Mouse (Mus musculus): ENCODE data around the gene Epha1.

Epha1 gene

GRCm38 (mm10) chr6:42355366-42355765 is 17.7 kb downstream of the Epha1 start:
- in situ Hi-C loops (cut with MboI; ENCODE audit: low sequenced_read_pairs) = no loop called here

GRCm38 (mm10) chr6:42354076-42355019 is 18.7 kb downstream of the Epha1 start:
- in situ Hi-C loops (cut with MboI; ENCODE audit: low sequenced_read_pairs) = no loop called here

GRCm38 (mm10) chr6:42353180-42353579 is 19.9 kb downstream of the Epha1 start:
- in situ Hi-C loops (cut with MboI; ENCODE audit: low sequenced_read_pairs) = no loop called here

GRCm38 (mm10) chr6:42352486-42352846 is 20.6 kb downstream of the Epha1 start:
- in situ Hi-C loops (cut with MboI; ENCODE audit: low sequenced_read_pairs) = no loop called here

- in situ Hi-C loops (cut with MboI; ENCODE audit: low sequenced_read_pairs) = no loop called here
These were observed 21.1 kb downstream of the Epha1 start for GRCm38 (mm10) chr6:42351776-42352485.

GRCm38 (mm10) chr6:42350968-42351775 is 21.9 kb downstream of the Epha1 start:
- in situ Hi-C loops (cut with MboI; ENCODE audit: low sequenced_read_pairs) = no loop called here

GRCm38 (mm10) chr6:42350021-42350967 is 22.8 kb downstream of the Epha1 start:
- in situ Hi-C loops (cut with MboI; ENCODE audit: low sequenced_read_pairs) = no loop called here

- in situ Hi-C loops (cut with MboI; ENCODE audit: low sequenced_read_pairs) = no loop called here
These were observed 23.5 kb downstream of the Epha1 start, which contains the start of gene Zyx for GRCm38 (mm10) chr6:42349426-42350020. Zyx (plus strand) TSS chr6:42349630.

- in situ Hi-C loops (cut with MboI; ENCODE audit: low sequenced_read_pairs) = no loop called here
These were observed 24.1 kb downstream of the Epha1 start for GRCm38 (mm10) chr6:42349006-42349425.

GRCm38 (mm10) chr6:42348281-42349005 is 24.6 kb downstream of the Epha1 start:
- in situ Hi-C loops (cut with MboI; ENCODE audit: low sequenced_read_pairs) = no loop called here

GRCm38 (mm10) chr6:42344255-42344654 is 28.8 kb downstream of the Epha1 start:
- in situ Hi-C loops (cut with MboI; ENCODE audit: low sequenced_read_pairs) = no loop called here

GRCm38 (mm10) chr6:42343361-42344120 is 29.5 kb downstream of the Epha1 start:
- in situ Hi-C loops (cut with MboI; ENCODE audit: low sequenced_read_pairs) = no loop called here

GRCm38 (mm10) chr6:42342171-42342570 is 30.9 kb downstream of the Epha1 start:
- in situ Hi-C loops (cut with MboI; ENCODE audit: low sequenced_read_pairs) = no loop called here

- in situ Hi-C loops (cut with MboI; ENCODE audit: low sequenced_read_pairs) = no loop called here
These were observed 33.1 kb downstream of the Epha1 start for GRCm38 (mm10) chr6:42339981-42340380.

GRCm38 (mm10) chr6:42339189-42339588 is 33.9 kb downstream of the Epha1 start:
- in situ Hi-C loops (cut with MboI; ENCODE audit: low sequenced_read_pairs) = no loop called here

GRCm38 (mm10) chr6:42330946-42331345 is 42.1 kb downstream of the Epha1 start:
- in situ Hi-C loops (cut with MboI; ENCODE audit: low sequenced_read_pairs) = no loop called here

- in situ Hi-C loops (cut with MboI; ENCODE audit: low sequenced_read_pairs) = no loop called here
These were observed 42.9 kb downstream of the Epha1 start for GRCm38 (mm10) chr6:42330216-42330615.

GRCm38 (mm10) chr6:42328757-42329156 is 44.3 kb downstream of the Epha1 start:
- in situ Hi-C loops (cut with MboI; ENCODE audit: low sequenced_read_pairs) = no loop called here

All from CH12F3 (cell line).